Comparison of ENCODE assay signal across 31 mouse cellular contexts in genomic region chr6:48540721-48541120, GRCm38 (mm10). TPM values are rescaled to one million over a fixed set of nuclear protein-coding genes. Genes with fewer than 3 reads are reported as not detected.
DNase-seq lines count a peak whose midpoint lies in the region; ATAC-seq and TF ChIP-seq lines count a peak whose summit lies in the region.
"Had no signal": no experiment of that assay in that cellular context is flagged by ENCODE, and none has a peak within 500 bp of the region (broad histone marks: within the 10 kb centered on the region; RNA-seq: fewer than 3 reads in every experiment).

No protein-coding gene starts in this region.

- peak; percentile 55 for DNase-seq in heart, adult 11 months
- no peak for DNase-seq in heart, adult 8-10 months (ENCODE audit: low spot score)
- peak; percentile 56 for DNase-seq in midbrain, embryonic 11.5 days (ENCODE audit: low spot score, missing footprints)
- DNase-seq in midbrain, embryonic 14.5 days = no peak
- no peak for DNase-seq in B cell, adult 2 months
- DNase-seq in thymus, postnatal 0 days (ENCODE audit: low spot score) = no peak
- DNase-seq: adrenal gland, adult 8-10 months; adrenal gland, postnatal 25 days; cerebellum, adult 18-20 months; cerebellum, postnatal 36 days; gastrocnemius, postnatal 25 days; heart, postnatal 10 days; heart, postnatal 4 days; kidney, adult 11 months had no signal

- no peak overlapping the region for H3K4me2 ChIP-seq in midbrain, embryonic 11.5 days
- no peak overlapping the region for H3K4me2 ChIP-seq in midbrain, embryonic 14.5 days (ENCODE audit: low read length)
- no peak overlapping the region for H3K4me2 ChIP-seq in limb, embryonic 12.5 days
- H3K4me2 ChIP-seq: embryonic facial prominence, embryonic 13.5 days; forebrain, embryonic 13.5 days; heart, embryonic 12.5 days; heart, embryonic 15.5 days; hindbrain, embryonic 15.5 days; intestine, embryonic 15.5 days had no signal

- no peaks in the 10 kb centered on the region for H3K9me3 ChIP-seq in midbrain, embryonic 11.5 days (ENCODE audit: control insufficient read depth, low read length)
- no peaks in the 10 kb centered on the region for H3K9me3 ChIP-seq in midbrain, embryonic 14.5 days (ENCODE audit: control insufficient read depth, low read length)
- H3K9me3 ChIP-seq in limb, embryonic 12.5 days = no peaks in the 10 kb centered on the region
- H3K9me3 ChIP-seq: embryonic facial prominence, embryonic 13.5 days; forebrain, embryonic 10.5 days; forebrain, embryonic 13.5 days; heart, embryonic 12.5 days; heart, embryonic 15.5 days; hindbrain, embryonic 15.5 days; intestine, embryonic 15.5 days had no signal

- H3K9ac ChIP-seq in midbrain, embryonic 11.5 days (ENCODE audit: low read length) = no peak overlapping the region
- H3K9ac ChIP-seq in midbrain, embryonic 14.5 days (replicated peaks; ENCODE audit: low read length) = no peak overlapping the region
- H3K9ac ChIP-seq in limb, embryonic 12.5 days (replicated peaks) = no peak overlapping the region
- H3K9ac ChIP-seq: forebrain, embryonic 13.5 days; heart, embryonic 12.5 days; heart, embryonic 15.5 days; hindbrain, embryonic 15.5 days; intestine, embryonic 15.5 days had no signal

- no peak overlapping the region for H3K4me3 ChIP-seq in midbrain, embryonic 11.5 days (ENCODE audit: low read depth, low read length)
- no peak overlapping the region for H3K4me3 ChIP-seq in midbrain, embryonic 14.5 days (replicated peaks; ENCODE audit: low read depth, low read length)
- H3K4me3 ChIP-seq in embryonic fibroblast, embryonic 13.5 days (ENCODE audit: insufficient read depth, low read length) = no peak overlapping the region
- no peak overlapping the region for H3K4me3 ChIP-seq in limb, embryonic 12.5 days (replicated peaks)
- H3K4me3 ChIP-seq: embryonic facial prominence, embryonic 13.5 days; forebrain, embryonic 10.5 days; forebrain, embryonic 13.5 days; heart, adult 2 months; heart, embryonic 12.5 days; heart, embryonic 15.5 days; hindbrain, embryonic 15.5 days; intestine, embryonic 15.5 days had no signal

- peaks cover 16% of the 10 kb centered on the region for H3K4me1 ChIP-seq in midbrain, embryonic 11.5 days (ENCODE audit: control insufficient read depth, insufficient read depth, low read length)
- H3K4me1 ChIP-seq in midbrain, embryonic 14.5 days (ENCODE audit: control insufficient read depth, insufficient read depth, low read length) = peaks cover 21% of the 10 kb centered on the region
- H3K4me1 ChIP-seq in embryonic fibroblast, embryonic 13.5 days (ENCODE audit: control insufficient read depth, insufficient read depth, low read length) = peaks cover 20% of the 10 kb centered on the region
- H3K4me1 ChIP-seq in limb, embryonic 12.5 days (replicated peaks) = peaks cover 48% of the 10 kb centered on the region

- no peak for ATAC-seq in midbrain, embryonic 11.5 days (ENCODE audit: low FRiP score)
- no peak for ATAC-seq in midbrain, embryonic 14.5 days (ENCODE audit: low FRiP score, low TSS enrichment)
- no peak for ATAC-seq in limb, embryonic 12.5 days (ENCODE audit: insufficient number of reproducible peaks, insufficient read depth, low FRiP score, low TSS enrichment, low read depth)
- ATAC-seq: activated CD4-positive, CD25-positive, alpha-beta regulatory T cell, adult 4 months; forebrain, embryonic 13.5 days; forebrain, embryonic 16.5 days; intestine, embryonic 15.5 days had no signal

- H3K27me3 ChIP-seq in midbrain, embryonic 11.5 days (ENCODE audit: control insufficient read depth, insufficient read depth, low read length) = no peaks in the 10 kb centered on the region
- H3K27me3 ChIP-seq in midbrain, embryonic 14.5 days (ENCODE audit: control insufficient read depth, insufficient read depth, low read length) = no peaks in the 10 kb centered on the region
- no peaks in the 10 kb centered on the region for H3K27me3 ChIP-seq in limb, embryonic 12.5 days
- H3K27me3 ChIP-seq: embryonic facial prominence, embryonic 13.5 days; forebrain, embryonic 13.5 days; heart, embryonic 12.5 days; heart, embryonic 15.5 days; hindbrain, embryonic 15.5 days; intestine, embryonic 15.5 days had no signal

- 81% methylated on average over 3 of the region's 3 CpGs for WGBS in midbrain, embryonic 11.5 days
- WGBS in midbrain, embryonic 14.5 days = 82% methylated on average over 3 of the region's 3 CpGs
- WGBS in limb, embryonic 12.5 days = 33% methylated on average over 3 of the region's 3 CpGs

- no peaks in the 10 kb centered on the region for H3K36me3 ChIP-seq in midbrain, embryonic 11.5 days (ENCODE audit: control insufficient read depth, insufficient read depth, low read length)
- H3K36me3 ChIP-seq in midbrain, embryonic 14.5 days (ENCODE audit: control insufficient read depth, insufficient read depth, low read length) = peaks cover 24% of the 10 kb centered on the region
- no peaks in the 10 kb centered on the region for H3K36me3 ChIP-seq in limb, embryonic 12.5 days
- H3K36me3 ChIP-seq: embryonic facial prominence, embryonic 13.5 days; heart, embryonic 15.5 days; intestine, embryonic 15.5 days had no signal

- no peak overlapping the region for H3K27ac ChIP-seq in midbrain, embryonic 11.5 days (ENCODE audit: low read depth, low read length)
- no peak overlapping the region for H3K27ac ChIP-seq in midbrain, embryonic 14.5 days (replicated peaks; ENCODE audit: low read depth, low read length)
- H3K27ac ChIP-seq in embryonic fibroblast, embryonic 13.5 days (ENCODE audit: insufficient read depth, low read length) = peak overlapping the region; percentile 83
- H3K27ac ChIP-seq in limb, embryonic 12.5 days = peak overlapping the region; percentile 90; the same call in 1 of the 2 replicates
- H3K27ac ChIP-seq: forebrain, embryonic 10.5 days; forebrain, embryonic 13.5 days; heart, adult 2 months; heart, embryonic 15.5 days; hindbrain, embryonic 15.5 days; intestine, embryonic 15.5 days had no signal

- no peak for TF ChIP-seq POLR2A in embryonic fibroblast, embryonic 13.5 days (IDR thresholded peaks at IDR 0.05; ENCODE audit: low read depth, low read length)

- TF ChIP-seq CTCF in embryonic fibroblast, embryonic 13.5 days (IDR thresholded peaks at IDR 0.05; ENCODE audit: borderline replicate concordance, insufficient read depth, low read length) = no peak

RNA-seq across cellular contexts. Expression of gene Atp6v0e2, which starts 3.3 kb away (rescaled TPM):
- 10 to 100 TPM; 18.1 to 27.4 (median 23.3) TPM for total RNA-seq in heart, adult 8-10 months (2022)
- 64.4 and 71.4 TPM in 2 replicates for polyA plus RNA-seq in midbrain, embryonic 11.5 days (2014; fragmentation: Nextera tagmentation; extraction: Ambion mirVana)
- polyA plus RNA-seq in midbrain, embryonic 14.5 days (2014; fragmentation: Nextera tagmentation; extraction: Ambion mirVana) = 190 and 241 TPM in 2 replicates
- polyA plus RNA-seq in embryonic fibroblast, embryonic 13.5 days (2011; ENCODE audit: insufficient read length, low read depth, missing spikeins) = 13.9 and 18.2 TPM in 2 replicates
- 5.5 and 6.9 TPM in 2 replicates for polyA plus RNA-seq in limb, embryonic 12.5 days (2016; fragmentation: Nextera tagmentation; extraction: Ambion mirVana)
- polyA plus RNA-seq in thymus, postnatal 0 days (2015; fragmentation: Nextera tagmentation; extraction: Ambion mirVana) = 0.78 and 1.1 TPM in 2 replicates
- polyA plus RNA-seq: activated CD4-positive, CD25-positive, alpha-beta regulatory T cell, adult 4 months had no signal

RNA-seq across cellular contexts. Expression of gene Lrrc61, which starts 13.9 kb away (rescaled TPM):
- 10 to 100 TPM; 17.7 to 20.1 (median 18.8) TPM for total RNA-seq in heart, adult 8-10 months (2022)
- polyA plus RNA-seq in midbrain, embryonic 11.5 days (2014; fragmentation: Nextera tagmentation; extraction: Ambion mirVana) = 15.5 and 15.9 TPM in 2 replicates
- 11.0 and 20.1 TPM in 2 replicates for polyA plus RNA-seq in midbrain, embryonic 14.5 days (2014; fragmentation: Nextera tagmentation; extraction: Ambion mirVana)
- 5.5 and 9.2 TPM in 2 replicates for polyA plus RNA-seq in embryonic fibroblast, embryonic 13.5 days (2011; ENCODE audit: insufficient read length, low read depth, missing spikeins)
- polyA plus RNA-seq in limb, embryonic 12.5 days (2016; fragmentation: Nextera tagmentation; extraction: Ambion mirVana) = 9.0 and 11.4 TPM in 2 replicates
- polyA plus RNA-seq in thymus, postnatal 0 days (2015; fragmentation: Nextera tagmentation; extraction: Ambion mirVana) = 6.1 and 6.8 TPM in 2 replicates

RNA-seq across cellular contexts. Expression of gene Rarres2, which starts 31.9 kb away (rescaled TPM):
- 100 to 1,000 TPM in 1 of 4 experiments, 10 to 100 TPM in 3; 62.1 to 108 (median 77.5) TPM for total RNA-seq in heart, adult 8-10 months (2022)
- 1.4 and 1.6 TPM in 2 replicates for polyA plus RNA-seq in midbrain, embryonic 11.5 days (2014; fragmentation: Nextera tagmentation; extraction: Ambion mirVana)
- 1.5 and 3.6 TPM in 2 replicates for polyA plus RNA-seq in midbrain, embryonic 14.5 days (2014; fragmentation: Nextera tagmentation; extraction: Ambion mirVana)
- 2.1 and 2.3 TPM in 2 replicates for polyA plus RNA-seq in embryonic fibroblast, embryonic 13.5 days (2011; ENCODE audit: insufficient read length, low read depth, missing spikeins)
- 4.9 and 6.9 TPM in 2 replicates for polyA plus RNA-seq in limb, embryonic 12.5 days (2016; fragmentation: Nextera tagmentation; extraction: Ambion mirVana)
- polyA plus RNA-seq in thymus, postnatal 0 days (2015; fragmentation: Nextera tagmentation; extraction: Ambion mirVana) = 14.9 and 18.0 TPM in 2 replicates

RNA-seq across cellular contexts. Expression of gene Gm45021, which starts 48.7 kb away (rescaled TPM):
- not detected for total RNA-seq in heart, adult 8-10 months (2022)
- not detected in 2 replicates for polyA plus RNA-seq in midbrain, embryonic 11.5 days (2014; fragmentation: Nextera tagmentation; extraction: Ambion mirVana)
- polyA plus RNA-seq in midbrain, embryonic 14.5 days (2014; fragmentation: Nextera tagmentation; extraction: Ambion mirVana) = not detected in 2 replicates
- polyA plus RNA-seq in embryonic fibroblast, embryonic 13.5 days (2011; ENCODE audit: insufficient read length, low read depth, missing spikeins) = not detected in 2 replicates
- polyA plus RNA-seq in limb, embryonic 12.5 days (2016; fragmentation: Nextera tagmentation; extraction: Ambion mirVana) = not detected in 2 replicates
- polyA plus RNA-seq in thymus, postnatal 0 days (2015; fragmentation: Nextera tagmentation; extraction: Ambion mirVana) = 0.48 TPM in 1 of 2 replicates, not detected in the other
- total RNA-seq: adrenal gland, adult 8-10 months; adrenal gland, postnatal 25 days; ES-E14; gastrocnemius, adult 8-10 months; gastrocnemius, postnatal 25 days; heart, adult 2 months; heart, postnatal 10 days; heart, postnatal 4 days had no signal
- polyA plus RNA-seq: activated CD4-positive, CD25-positive, alpha-beta regulatory T cell, adult 4 months; brain, embryonic 14.5 days; embryonic facial prominence, embryonic 13.5 days; forebrain, embryonic 10.5 days; forebrain, embryonic 13.5 days; forebrain, embryonic 16.5 days; gonadal fat pad, adult 2 months; heart, adult 2 months; heart, embryonic 12.5 days; heart, embryonic 15.5 days; hindbrain, embryonic 11.5 days; hindbrain, embryonic 15.5 days; intestine, embryonic 15.5 days had no signal

RNA-seq across cellular contexts. Expression of gene Repin1, which starts 53.0 kb away (rescaled TPM):
- total RNA-seq in heart, adult 8-10 months (2022) = 10 to 100 TPM; 35.5 to 40.9 (median 36.3) TPM
- 39.9 and 44.1 TPM in 2 replicates for polyA plus RNA-seq in midbrain, embryonic 11.5 days (2014; fragmentation: Nextera tagmentation; extraction: Ambion mirVana)
- 44.3 and 47.0 TPM in 2 replicates for polyA plus RNA-seq in midbrain, embryonic 14.5 days (2014; fragmentation: Nextera tagmentation; extraction: Ambion mirVana)
- polyA plus RNA-seq in embryonic fibroblast, embryonic 13.5 days (2011; ENCODE audit: insufficient read length, low read depth, missing spikeins) = 16.3 and 19.0 TPM in 2 replicates
- polyA plus RNA-seq in limb, embryonic 12.5 days (2016; fragmentation: Nextera tagmentation; extraction: Ambion mirVana) = 43.2 and 46.4 TPM in 2 replicates
- polyA plus RNA-seq in thymus, postnatal 0 days (2015; fragmentation: Nextera tagmentation; extraction: Ambion mirVana) = 15.5 and 15.6 TPM in 2 replicates

Comparison
In these comparisons a context has a peak if more than half of its experiments do, and no peak if none do; other contexts are left out.
1. DNase-seq: peak in heart, adult 11 months (single experiment) and midbrain, embryonic 11.5 days (single experiment); none in heart, adult 8-10 months (single experiment), midbrain, embryonic 14.5 days (single experiment), B cell, adult 2 months (0 of 2) and thymus, postnatal 0 days (single experiment).
2. H3K27ac ChIP-seq: peak in embryonic fibroblast, embryonic 13.5 days (single experiment) and limb, embryonic 12.5 days (single experiment); none in midbrain, embryonic 11.5 days (single experiment) and midbrain, embryonic 14.5 days (single experiment).